Mouse (Mus musculus) MEL (cell line): ENCODE data around the gene Slc13a2. TPM values are rescaled to one million over a fixed set of nuclear protein-coding genes. Genes with fewer than 3 reads are reported as not detected.
A peak's percentile ranks its signal among the peaks of the same experiment; 100 is the strongest.

Experiments
- DNase-seq: peaks from one replicate; pipeline ENCODE4 v3.0.0; 2011; ENCODE audit warnings: low read depth, low spot score
- H3K27ac ChIP-seq: 2 replicates; pipeline ENCODE4 v1.5.1; 2012; ENCODE audit warnings: low read depth, mild to moderate bottlenecking, control low read depth, low read length, moderate library complexity; ENCODE audit not compliant: control insufficient read depth
- H3K27me3 ChIP-seq, 2 experiments: fragments of 150-350 bp in 1 of 2; sonication (generic) in 1 of 2; 2 replicates each; pipeline ENCODE4 v1.6.1; 2012; ENCODE audit warnings: low read length in 2 of 2, mild to moderate bottlenecking in 2 of 2, improper control_type of control experiment in 1 of 2, moderate library complexity in 1 of 2; ENCODE audit not compliant: insufficient read depth in 2 of 2, control insufficient read depth in 1 of 2
- H3K36me3 ChIP-seq, 2 experiments: 2 replicates each; pipeline ENCODE4 v1.6.1; 2012 to 2014; ENCODE audit warnings: low read length in 2 of 2, improper control_type of control experiment in 1 of 2, inconsistent platforms in 1 of 2, mild to moderate bottlenecking in 1 of 2; ENCODE audit not compliant: insufficient read depth in 2 of 2, control insufficient read depth in 1 of 2
- H3K4me1 ChIP-seq, 2 experiments: fragments of 150-350 bp in 1 of 2; sonication (generic) in 1 of 2; 2 replicates each; pipeline ENCODE4 v1.6.1; 2012; ENCODE audit warnings: low read length in 2 of 2, improper control_type of control experiment in 1 of 2, mild to moderate bottlenecking in 1 of 2; ENCODE audit not compliant: insufficient read depth in 2 of 2, control insufficient read depth in 1 of 2
- H3K4me3 ChIP-seq, 2 experiments: fragments of 150-350 bp in 1 of 2; sonication (generic) in 1 of 2; 2 replicates each; pipeline ENCODE4 v1.5.1; 2012; ENCODE audit warnings: low read depth in 2 of 2, low read length in 2 of 2, mild to moderate bottlenecking in 2 of 2, moderate library complexity in 2 of 2, control low read depth in 1 of 2, improper control_type of control experiment in 1 of 2; ENCODE audit not compliant: control insufficient read depth in 1 of 2, insufficient read depth in 1 of 2
- H3K79me2 ChIP-seq: 2 replicates; pipeline ENCODE4 v1.6.1; 2012; ENCODE audit warnings: mild to moderate bottlenecking, low read length, moderate library complexity; ENCODE audit not compliant: control insufficient read depth, poor library complexity, insufficient read depth
- H3K9ac ChIP-seq: 2 replicates; pipeline ENCODE4 v1.6.1; 2012; ENCODE audit warnings: low read depth, mild to moderate bottlenecking, control low read depth, low read length, moderate library complexity; ENCODE audit not compliant: control insufficient read depth, poor library complexity, severe bottlenecking
- H3K9me3 ChIP-seq: fragments of 150-350 bp; sonication (generic); replicated peaks from 2 replicates; pipeline ENCODE4 v1.6.1; 2012; ENCODE audit warnings: mild to moderate bottlenecking, low read length, improper control_type of control experiment, moderate library complexity; ENCODE audit not compliant: insufficient read depth
- BHLHE40 ChIP-seq: IDR thresholded peaks from 2 replicates; pipeline ENCODE4 v1.6.1; 2012; ENCODE audit warnings: low read depth, mild to moderate bottlenecking, inconsistent platforms, low read length, improper control_type of control experiment, borderline replicate concordance
- CHD1 ChIP-seq: IDR thresholded peaks from 2 replicates; pipeline ENCODE4 v1.6.1; 2012; ENCODE audit warnings: low read depth, mild to moderate bottlenecking, inconsistent platforms, low read length, improper control_type of control experiment
- ELF1 ChIP-seq: IDR thresholded peaks from 2 replicates; pipeline ENCODE4 v1.6.1; 2014; ENCODE audit warnings: low read depth, mild to moderate bottlenecking, inconsistent platforms, low read length, improper control_type of control experiment, moderate library complexity
- EP300 ChIP-seq, 2 experiments: IDR thresholded peaks; 2 replicates each; pipeline ENCODE4 v1.6.1; 2011; ENCODE audit warnings: improper control_type of control experiment in 2 of 2, low read length in 2 of 2, low read depth in 1 of 2, mild to moderate bottlenecking in 1 of 2
- HCFC1 ChIP-seq: IDR thresholded peaks from 2 replicates; pipeline ENCODE4 v1.6.1; 2012; ENCODE audit warnings: low read depth, mild to moderate bottlenecking, inconsistent platforms, low read length, improper control_type of control experiment, moderate library complexity
- JUND ChIP-seq: IDR thresholded peaks from 2 replicates; pipeline ENCODE4 v1.6.1; 2011; ENCODE audit warnings: low read depth, mild to moderate bottlenecking, improper control_type of control experiment, low read length
- MAX ChIP-seq: IDR thresholded peaks from 2 replicates; pipeline ENCODE4 v1.6.1; 2011; ENCODE audit warnings: low read length, improper control_type of control experiment
- MAZ ChIP-seq: IDR thresholded peaks from 2 replicates; pipeline ENCODE4 v1.6.1; 2012; ENCODE audit warnings: low read depth, mild to moderate bottlenecking, inconsistent platforms, low read length, improper control_type of control experiment
- MEF2A ChIP-seq: IDR thresholded peaks from 2 replicates; pipeline ENCODE4 v1.6.1; 2014; ENCODE audit warnings: low read depth, mild to moderate bottlenecking, inconsistent platforms, low read length, improper control_type of control experiment; ENCODE audit not compliant: poor library complexity, insufficient replicate concordance, severe bottlenecking; ENCODE audit errors: extremely low read depth
- MXI1 ChIP-seq: IDR thresholded peaks from 2 replicates; pipeline ENCODE4 v1.6.1; 2011; ENCODE audit warnings: mild to moderate bottlenecking, low read depth, low read length, improper control_type of control experiment
- MYC ChIP-seq: IDR thresholded peaks from 2 replicates; pipeline ENCODE4 v1.6.1; 2011; ENCODE audit warnings: low read depth, mild to moderate bottlenecking, low read length, improper control_type of control experiment, moderate library complexity
- NELFE ChIP-seq: IDR thresholded peaks from 2 replicates; pipeline ENCODE4 v1.6.1; 2011; ENCODE audit warnings: low read depth, low read length, improper control_type of control experiment
- NRF1 ChIP-seq: IDR thresholded peaks from 2 replicates; pipeline ENCODE4 v1.6.1; 2014; ENCODE audit warnings: low read depth, mild to moderate bottlenecking, inconsistent platforms, low read length, improper control_type of control experiment, moderate library complexity; ENCODE audit not compliant: poor library complexity, insufficient read depth, severe bottlenecking
- POLR2A ChIP-seq, 2 experiments: IDR thresholded peaks; 2 replicates each; pipeline ENCODE4 v1.6.1; 2011 to 2012; ENCODE audit warnings: low read length in 2 of 2, mild to moderate bottlenecking in 2 of 2, control low read depth in 1 of 2, improper control_type of control experiment in 1 of 2, low read depth in 1 of 2, moderate library complexity in 1 of 2; ENCODE audit not compliant: control insufficient read depth in 1 of 2, insufficient read depth in 1 of 2, poor library complexity in 1 of 2
- POLR2AphosphoS2 ChIP-seq: IDR thresholded peaks from 2 replicates; pipeline ENCODE4 v1.6.1; 2011; ENCODE audit warnings: low read length, improper control_type of control experiment
- RCOR1 ChIP-seq: IDR thresholded peaks from 2 replicates; pipeline ENCODE4 v1.6.1; 2012; ENCODE audit warnings: low read depth, mild to moderate bottlenecking, inconsistent platforms, low read length, improper control_type of control experiment
- SIN3A ChIP-seq: IDR thresholded peaks from 2 replicates; pipeline ENCODE4 v1.6.1; 2012; ENCODE audit warnings: low read length, improper control_type of control experiment, inconsistent platforms
- SMC3 ChIP-seq: IDR thresholded peaks from 2 replicates; pipeline ENCODE4 v1.6.1; 2011; ENCODE audit warnings: low read depth, low read length, improper control_type of control experiment
- TAL1 ChIP-seq: IDR thresholded peaks from 2 replicates; pipeline ENCODE4 v1.6.1; 2012; ENCODE audit warnings: mild to moderate bottlenecking, inconsistent platforms, low read length, moderate library complexity, mixed read lengths
- TBP ChIP-seq: IDR thresholded peaks from 2 replicates; pipeline ENCODE4 v1.8.0; 2011; ENCODE audit warnings: low read depth, low read length, improper control_type of control experiment
- TCF12 ChIP-seq: IDR thresholded peaks from 2 replicates; pipeline ENCODE4 v1.6.1; 2014; ENCODE audit warnings: low read depth, mild to moderate bottlenecking, inconsistent platforms, low read length, improper control_type of control experiment, moderate library complexity
- UBTF ChIP-seq: IDR thresholded peaks from 2 replicates; pipeline ENCODE4 v1.6.1; 2012; ENCODE audit warnings: low read depth, mild to moderate bottlenecking, inconsistent platforms, low read length, improper control_type of control experiment, moderate library complexity, borderline replicate concordance; ENCODE audit not compliant: insufficient read depth
- USF1 ChIP-seq: IDR thresholded peaks from 2 replicates; pipeline ENCODE4 v1.6.1; 2014; ENCODE audit warnings: low read depth, mild to moderate bottlenecking, inconsistent platforms, low read length, improper control_type of control experiment, moderate library complexity
- USF2 ChIP-seq, 2 experiments: IDR thresholded peaks; 2 replicates each; pipeline ENCODE4 v1.6.1; 2011 to 2012; ENCODE audit warnings: improper control_type of control experiment in 2 of 2, low read length in 2 of 2, borderline replicate concordance in 1 of 2, inconsistent platforms in 1 of 2, low read depth in 1 of 2, mild to moderate bottlenecking in 1 of 2; ENCODE audit not compliant: insufficient read depth in 1 of 2
- ZMIZ1 ChIP-seq: IDR thresholded peaks from 2 replicates; pipeline ENCODE4 v1.6.1; 2012; ENCODE audit warnings: low read depth, mild to moderate bottlenecking, inconsistent platforms, low read length, improper control_type of control experiment, moderate library complexity
- polyA plus RNA-seq, 2 experiments: library from polyadenylated mRNA; stranded (reverse) in 1 of 2; unstranded in 1 of 2; fragments of >175 nt in 1 of 2; fragments of >200 nt in 1 of 2; gene quantifications; 2 replicates each; pipeline versions ENCODE4 v1.2.1 to v1.2.4; 2012; ENCODE audit warnings: low replicate concordance in 2 of 2, low read depth in 1 of 2; ENCODE audit not compliant: insufficient read length in 2 of 2, insufficient read depth in 1 of 2, missing spikeins in 1 of 2
- total RNA-seq: library from RNA; depleted of rRNA; stranded (reverse); fragments of 300-350 nt; gene quantifications from 2 replicates; pipeline ENCODE4 v1.2.3, GENCODE M21; 2012

Gene Slc13a2
- total and polyA plus RNA-seq, 3 experiments, result not detected

DNA sequence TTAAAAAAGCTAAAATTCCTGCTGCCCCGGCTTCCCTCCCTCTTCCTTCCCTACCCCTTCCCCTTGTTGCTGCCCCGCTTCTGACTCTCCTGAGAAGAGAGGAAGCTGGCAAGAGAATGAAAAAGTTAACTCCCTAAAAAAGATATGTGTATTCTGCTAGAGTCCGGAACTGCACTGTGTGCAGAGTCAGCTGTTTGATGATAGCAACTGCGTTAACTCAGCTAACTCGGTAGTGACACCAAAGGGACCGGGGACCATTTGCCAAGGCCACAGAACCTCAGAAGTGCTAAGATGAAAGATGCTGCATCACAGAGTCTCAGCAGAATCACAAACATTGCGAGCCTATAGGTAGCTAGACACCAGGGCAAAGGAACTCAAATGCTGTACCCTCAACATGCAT lies 45.5 kb upstream of the Slc13a2 start (continued):
- TF ChIP-seq SMC3 (no peak), MYC (no peak)
- TF ChIP-seq, all 39 proteins: peak for 13

DNA sequence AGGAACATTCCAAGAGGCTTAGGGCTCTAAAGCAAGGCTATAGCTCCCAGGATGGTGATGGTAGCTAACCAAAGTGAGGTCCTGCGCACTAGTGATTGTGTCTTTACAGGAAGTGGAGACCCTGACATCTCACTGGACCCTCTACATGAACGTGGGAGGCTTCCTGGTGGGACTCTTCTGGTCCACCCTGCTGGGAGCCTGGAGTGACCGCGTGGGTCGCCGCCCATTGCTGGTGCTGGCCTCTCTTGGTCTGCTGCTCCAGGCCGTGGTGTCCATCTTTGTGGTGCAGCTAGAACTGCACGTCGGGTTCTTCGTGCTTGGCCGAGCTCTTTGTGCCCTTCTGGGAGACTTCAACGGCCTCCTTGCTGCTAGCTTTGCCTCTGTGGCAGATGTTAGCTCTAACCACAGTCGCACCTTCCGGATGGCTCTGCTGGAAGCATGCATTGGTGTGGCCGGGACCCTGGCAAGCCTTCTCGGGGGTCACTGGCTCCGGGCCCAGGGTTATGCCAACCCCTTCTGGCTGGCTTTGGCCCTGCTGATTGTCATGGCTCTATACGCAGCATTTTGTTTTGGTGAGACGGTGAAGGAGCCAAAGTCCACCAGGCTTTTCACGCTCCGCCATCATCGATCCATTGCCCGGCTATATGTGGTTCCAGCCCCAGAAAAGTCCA lies 44.4 kb upstream of the Slc13a2 start:
- Histone ChIP-seq H3K4me1 (peaks cover 20 to 44% of the 10 kb centered on the region in 2 experiments), H3K27ac (no peak overlapping the region; the same call in 1 of the 2 replicates), H3K9me3 (no peaks in the 10 kb centered on the region), H3K79me2 (no peaks in the 10 kb centered on the region; the same call in 1 of the 2 replicates), H3K9ac (peak overlapping the region; percentile 85), H3K4me3 (peak overlapping the region; percentile 85 to 95), H3K27me3 (no peaks in the 10 kb centered on the region), H3K36me3 (peaks cover 0 to 31% of the 10 kb centered on the region in 2 experiments; a peak in 2 of 4 replicates)
- DNase-seq, result no peak
- TF ChIP-seq BHLHE40, result no peak
- TF ChIP-seq MEF2A, result no peak
- TF ChIP-seq SIN3A, result 0 out of 2 replicates have a peak, but pooled peaks have one; percentile 1

DNA sequence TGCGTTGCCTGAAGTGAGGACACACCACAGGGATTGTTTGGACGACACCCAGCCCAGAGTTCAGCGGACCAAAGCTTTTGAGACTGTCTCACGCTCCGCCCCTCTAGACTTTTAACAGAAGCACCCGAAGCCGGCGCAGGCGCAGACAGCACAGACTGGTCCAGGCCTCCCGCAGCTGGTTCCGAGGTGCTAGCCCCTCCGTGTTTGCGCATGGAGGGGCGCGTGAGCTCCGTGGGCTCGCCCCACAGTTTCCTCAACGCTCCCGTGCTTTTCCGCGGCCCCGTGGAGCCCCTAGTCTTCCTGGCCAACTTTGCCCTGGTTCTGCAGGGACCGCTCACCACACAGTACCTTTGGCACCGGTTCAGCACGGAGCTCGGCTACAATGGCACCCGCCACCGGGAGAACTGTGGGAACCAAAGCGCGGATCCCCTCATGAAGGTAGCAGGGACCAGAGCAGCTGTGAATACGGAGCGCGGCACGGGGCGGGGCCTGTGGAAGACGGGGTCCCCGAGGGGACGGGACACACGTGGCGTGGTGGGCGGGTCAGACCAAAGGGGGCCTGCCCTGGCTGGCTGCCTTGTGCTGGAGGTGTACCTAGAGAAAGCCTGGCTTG lies 43.7 kb upstream of the Slc13a2 start, which contains the start of gene Slc46a1:
Gene Slc46a1 (plus strand): TSS at position 130 of the 613 bp plus-strand sequence.
- peak within 1 kb of the TSS; percentile 85 for H3K9ac ChIP-seq
- H3K27ac ChIP-seq, result peak within 1 kb of the TSS; percentile 75
- H3K4me3 ChIP-seq, result peak within 1 kb of the TSS; percentile 85 to 95
- DNase-seq, result peak; percentile 94
- H3K4me1 ChIP-seq, result peaks cover 20 to 44% of the 10 kb centered on the region in 2 experiments
- H3K27me3 ChIP-seq, result no peaks in the 10 kb centered on the region
- no peaks in the 10 kb centered on the region for H3K9me3 ChIP-seq
- peaks cover 0 to 31% of the 10 kb centered on the region in 2 experiments; a peak in 2 of 4 replicates for H3K36me3 ChIP-seq
- H3K79me2 ChIP-seq, result no peaks in the 10 kb centered on the region; the same call in 1 of the 2 replicates
- TF ChIP-seq RCOR1, result no peak
- no peak for TF ChIP-seq EP300 (IDR thresholded peaks at IDR 0.05; ENCODE audit: low read depth in 1 of 2, low read length in 2 of 2)
- peak; percentile 58 to 70; a peak in 2 of 4 replicates for TF ChIP-seq POLR2A (IDR thresholded peaks at IDR 0.05; ENCODE audit: control insufficient read depth in 1 of 2, insufficient read depth in 1 of 2, low read depth in 1 of 2, low read length in 2 of 2, poor library complexity in 1 of 2)
- TF ChIP-seq ELF1, result peak; percentile 35; the same call in 1 of the 2 replicates
- no peak for TF ChIP-seq TAL1
- TF ChIP-seq HCFC1, result peak; percentile 62
- no peak; the same call in 1 of the 2 replicates for TF ChIP-seq CHD1
- peak in 1 of 2 experiments; percentile 25; a peak in 1 of 4 replicates for TF ChIP-seq USF2 (IDR thresholded peaks at IDR 0.05; ENCODE audit: borderline replicate concordance in 1 of 2, insufficient read depth in 1 of 2, low read depth in 1 of 2, low read length in 2 of 2)
- peak; percentile 92 for TF ChIP-seq NRF1
- peak; percentile 92 for TF ChIP-seq SIN3A
- peak; percentile 64; the same call in 1 of the 2 replicates for TF ChIP-seq POLR2AphosphoS2
- peak; percentile 70 for TF ChIP-seq TBP
- TF ChIP-seq UBTF, result no peak
- TF ChIP-seq USF1, result peak; percentile 86
- TF ChIP-seq MAZ, result peak; percentile 70; the same call in 1 of the 2 replicates
- no peak for TF ChIP-seq MEF2A
- TF ChIP-seq JUND, result no peak
- TF ChIP-seq NELFE, result peak; percentile 79
- TF ChIP-seq TCF12, result peak; percentile 44; the same call in 1 of the 2 replicates
- TF ChIP-seq ZMIZ1, result peak; percentile 79
- no peak for TF ChIP-seq BHLHE40
- peak; percentile 92 for TF ChIP-seq MAX
- peak; percentile 96 for TF ChIP-seq MXI1
- TF ChIP-seq MYC, result peak; percentile 91
